Mouse (Mus musculus): ENCODE measurements around the gene Isl2.

The Isl2 gene

GRCm38 (mm10) chr9:55546176-55547010 is 7.9 kb downstream of the Isl2 start:
- in situ Hi-C loops (cut with MboI; ENCODE audit: low sequenced_read_pairs), result no loop called here

- in situ Hi-C loops (cut with MboI; ENCODE audit: low sequenced_read_pairs), result no loop called here
Measured at GRCm38 (mm10) chr9:55548871-55549270, 10.4 kb downstream of the Isl2 start.

- in situ Hi-C loops (cut with MboI; ENCODE audit: low sequenced_read_pairs), result no loop called here
Measured at GRCm38 (mm10) chr9:55549302-55549890, 10.9 kb downstream of the Isl2 start.

- in situ Hi-C loops (cut with MboI; ENCODE audit: low sequenced_read_pairs), result no loop called here
Measured at GRCm38 (mm10) chr9:55554986-55555385, 16.5 kb downstream of the Isl2 start.

- in situ Hi-C loops (cut with MboI; ENCODE audit: low sequenced_read_pairs), result no loop called here
Measured at GRCm38 (mm10) chr9:55560960-55561359, 22.5 kb downstream of the Isl2 start.

GRCm38 (mm10) chr9:55568466-55569159 is 30.1 kb downstream of the Isl2 start:
- in situ Hi-C loops (cut with MboI; ENCODE audit: low sequenced_read_pairs), result no loop called here

- in situ Hi-C loops (cut with MboI; ENCODE audit: low sequenced_read_pairs), result no loop called here
Measured at GRCm38 (mm10) chr9:55571071-55571470, 32.6 kb downstream of the Isl2 start.

- in situ Hi-C loops (cut with MboI; ENCODE audit: low sequenced_read_pairs), result no loop called here
Measured at GRCm38 (mm10) chr9:55576571-55576970, 38.1 kb downstream of the Isl2 start.

GRCm38 (mm10) chr9:55581414-55581813 is 42.9 kb downstream of the Isl2 start:
- in situ Hi-C loops (cut with MboI; ENCODE audit: low sequenced_read_pairs), result no loop called here

- in situ Hi-C loops (cut with MboI; ENCODE audit: low sequenced_read_pairs), result no loop called here
Measured at GRCm38 (mm10) chr9:55586141-55586540, 47.7 kb downstream of the Isl2 start.
